ENCODE assay signal across 26 mouse cellular contexts in the genomic region with DNA sequence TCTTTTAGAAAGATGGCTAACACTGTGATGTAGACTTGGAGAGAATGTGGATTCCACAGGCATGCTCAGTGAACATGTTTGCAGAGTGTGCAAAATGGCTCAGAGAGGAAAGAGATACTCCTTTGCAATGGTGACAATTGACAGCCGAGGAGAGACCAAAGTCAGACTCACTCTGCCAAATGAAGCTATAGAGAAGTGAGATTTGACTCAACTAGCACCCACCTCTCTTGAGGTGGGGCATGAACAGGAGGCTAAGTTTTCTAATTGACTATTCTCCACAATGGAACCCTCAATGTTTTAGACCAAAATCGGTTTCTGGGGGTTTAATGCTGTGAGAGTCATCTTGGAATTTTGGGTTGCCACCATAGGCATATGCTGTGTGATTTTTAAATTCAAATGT.
"Had no signal": no experiment of that assay in that cellular context is flagged by ENCODE, and none has a peak within 500 bp of the region (broad histone marks: within the 10 kb centered on the region; RNA-seq: fewer than 3 reads in every experiment).

No protein-coding gene starts in this region.

- H3K9me3 ChIP-seq: heart, embryonic 10.5 days; heart, embryonic 12.5 days; hindbrain, embryonic 10.5 days; hindbrain, embryonic 13.5 days; hindbrain, embryonic 15.5 days; kidney, embryonic 15.5 days; limb, embryonic 10.5 days; limb, embryonic 12.5 days; liver, embryonic 12.5 days had no signal

- ATAC-seq: hindbrain, postnatal 0 days; intestine, embryonic 16.5 days; liver, embryonic 12.5 days had no signal

- H3K4me2 ChIP-seq: heart, embryonic 12.5 days; hindbrain, embryonic 13.5 days; hindbrain, embryonic 15.5 days; kidney, embryonic 15.5 days; limb, embryonic 12.5 days; liver, embryonic 12.5 days had no signal

- H3K9ac ChIP-seq: heart, embryonic 12.5 days; hindbrain, embryonic 13.5 days; hindbrain, embryonic 15.5 days; kidney, embryonic 15.5 days; limb, embryonic 12.5 days; liver, embryonic 12.5 days had no signal

- H3K27ac ChIP-seq: gastrocnemius, adult 2 months; heart, embryonic 10.5 days; hindbrain, embryonic 10.5 days; hindbrain, embryonic 13.5 days; hindbrain, embryonic 15.5 days; hindbrain, postnatal 0 days; kidney, embryonic 15.5 days; kidney, postnatal 0 days; left cerebral cortex, adult 2 months; limb, embryonic 10.5 days; limb, embryonic 12.5 days; liver, embryonic 12.5 days had no signal

- DNase-seq: gastrocnemius, adult 2 months; gastrocnemius, postnatal 10 days; gastrocnemius, postnatal 25 days; heart, adult 18-20 months; heart, postnatal 10 days; heart, postnatal 4 days; kidney, adult 11 months; kidney, adult 2 months; kidney, adult 9 months; kidney, postnatal 14 days; kidney, postnatal 36 days; layer of hippocampus, adult 9-11 months; liver had no signal

- H3K4me1 ChIP-seq: heart, embryonic 10.5 days; heart, embryonic 12.5 days; hindbrain, embryonic 13.5 days; hindbrain, embryonic 15.5 days; kidney, embryonic 15.5 days; limb, embryonic 10.5 days; limb, embryonic 12.5 days had no signal

- H3K36me3 ChIP-seq: heart, embryonic 10.5 days; heart, embryonic 12.5 days; hindbrain, embryonic 10.5 days; hindbrain, embryonic 13.5 days; hindbrain, embryonic 15.5 days; kidney, embryonic 15.5 days; limb, embryonic 10.5 days; limb, embryonic 12.5 days; liver, embryonic 12.5 days had no signal

- H3K27me3 ChIP-seq: hindbrain, embryonic 13.5 days; hindbrain, embryonic 15.5 days; kidney, embryonic 15.5 days; limb, embryonic 12.5 days; liver, embryonic 12.5 days had no signal

- H3K4me3 ChIP-seq: gastrocnemius, adult 2 months; heart, embryonic 10.5 days; heart, embryonic 12.5 days; hindbrain, embryonic 10.5 days; hindbrain, embryonic 13.5 days; hindbrain, embryonic 15.5 days; kidney, embryonic 15.5 days; left cerebral cortex, adult 2 months; limb, embryonic 10.5 days; limb, embryonic 12.5 days; liver, embryonic 12.5 days had no signal
